Mouse (Mus musculus) cerebellum, adult 9-11 months (tissue): ENCODE results near the gene Mfsd14b.

ENCODE experiments used
- DNase-seq: peaks from one replicate; pipeline ENCODE4 v3.0.0; 2022

Gene Mfsd14b

DNA sequence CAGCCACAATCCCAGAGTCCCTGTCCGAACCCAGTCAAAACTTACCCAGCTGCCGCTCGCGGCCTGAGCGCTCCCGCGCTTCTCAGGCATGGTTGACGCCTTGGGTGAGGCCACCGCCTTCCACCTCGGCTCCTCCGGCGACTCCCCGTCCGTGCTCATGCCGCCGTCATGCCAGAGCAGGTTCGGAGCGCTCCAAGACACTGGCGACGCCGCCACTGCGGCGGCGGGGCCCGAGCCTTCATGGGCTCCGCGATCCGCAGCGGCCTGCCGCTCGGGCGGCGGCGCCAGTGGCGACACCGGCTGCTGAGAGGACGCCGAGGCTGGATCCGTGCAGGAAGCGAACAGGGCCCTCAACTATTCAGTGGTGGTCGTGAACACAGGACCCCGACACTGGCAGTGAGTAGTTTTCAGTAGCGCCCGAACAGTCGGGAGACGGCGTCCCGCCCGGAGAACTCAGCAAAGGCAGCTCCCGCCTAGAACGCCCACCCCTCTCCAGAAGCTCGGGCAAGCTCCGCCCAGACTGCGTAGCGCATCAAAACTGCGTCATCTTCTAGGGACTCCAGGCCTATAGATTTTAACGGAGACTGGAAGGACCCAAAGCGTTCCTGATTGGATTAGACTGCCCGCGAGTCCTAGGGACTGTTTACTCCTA is at the start of gene Mfsd14b:
Gene Mfsd14b (minus strand): TSS at position 517 of the 652 bp plus-strand sequence.
- peak; percentile 92 for DNase-seq

DNA sequence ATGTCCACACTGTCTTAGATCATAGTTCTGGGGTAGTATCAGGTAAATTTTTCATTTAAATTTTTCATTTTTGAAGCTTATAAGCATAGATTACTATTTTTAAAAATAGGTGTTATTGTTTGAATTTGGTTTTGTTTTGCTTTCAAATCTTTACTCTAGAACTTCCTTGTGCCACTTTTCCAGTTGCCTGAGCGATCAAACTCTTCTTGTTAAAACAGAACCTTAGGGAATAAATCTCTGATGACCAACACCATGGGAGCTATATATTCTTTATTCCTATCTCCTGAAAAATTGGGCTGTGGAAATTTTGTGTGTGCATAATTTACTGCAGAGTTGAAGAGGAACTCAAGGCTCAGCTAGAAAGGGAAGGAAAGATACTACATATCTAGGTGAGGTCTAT is 37.2 kb upstream of the Mfsd14b start, which contains the start of gene Olfr466:
Gene Olfr466 (plus strand): TSS at position 301 of the 400 bp plus-strand sequence.
- no peak for DNase-seq

DNA sequence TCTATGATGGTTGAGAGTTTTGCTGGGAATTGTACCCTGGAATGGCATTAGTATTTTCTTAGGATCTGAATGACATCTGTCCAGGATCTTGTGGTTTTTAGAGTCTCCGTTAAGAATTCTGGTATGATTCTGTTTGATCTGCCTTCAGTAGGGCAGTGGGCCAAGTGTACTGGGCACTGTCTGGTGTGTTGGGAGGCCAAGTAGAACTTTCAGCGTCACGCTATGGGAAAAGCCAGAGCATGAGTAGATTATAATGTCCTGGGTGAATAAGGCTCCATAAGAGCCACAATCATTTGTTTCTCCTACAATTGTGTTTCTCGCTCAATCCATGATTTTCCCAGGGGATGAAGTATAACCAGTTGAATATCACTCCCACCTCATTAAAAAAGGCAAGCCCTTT is 25.0 kb upstream of the Mfsd14b start, which contains the start of gene Olfr465-ps1:
Gene Olfr465-ps1 (plus strand): TSS at position 301 of the 400 bp plus-strand sequence.
- DNase-seq: no peak

DNA sequence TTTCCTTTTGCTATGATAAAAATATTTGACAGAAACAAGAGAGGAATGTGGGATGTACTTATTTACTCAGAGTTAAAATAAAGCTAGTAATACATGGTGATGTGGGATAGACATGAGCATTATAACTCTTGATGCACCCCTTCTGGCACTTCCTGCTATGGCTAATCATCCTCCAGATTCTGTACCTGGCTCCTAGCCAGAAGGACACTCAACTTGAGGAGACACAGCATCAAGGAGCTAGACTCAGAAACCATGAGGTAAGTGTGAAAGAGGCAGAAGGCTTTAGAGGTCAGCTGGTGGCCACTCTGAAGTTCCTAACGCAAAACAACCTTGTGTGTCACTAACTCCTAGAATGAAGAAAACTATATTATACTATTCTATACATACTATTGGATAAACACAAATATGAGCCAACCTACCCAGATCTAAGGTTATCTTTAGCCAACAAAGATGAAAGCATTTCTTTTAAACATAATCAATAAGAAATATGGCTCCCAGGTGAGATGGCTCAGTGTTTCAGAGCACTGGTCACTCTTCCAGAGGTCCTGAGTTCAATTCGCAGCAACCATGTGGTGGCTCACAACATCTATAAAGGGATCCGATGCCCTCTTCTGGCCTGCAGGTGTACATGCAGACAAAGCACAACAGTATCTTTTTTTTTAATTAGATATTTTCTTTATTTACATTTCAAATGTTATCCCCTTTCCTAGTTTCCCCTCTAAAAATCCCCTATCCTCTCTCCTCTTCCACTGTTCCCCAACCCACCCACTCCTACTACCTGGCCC is 14.5 kb upstream of the Mfsd14b start:
- no peak for DNase-seq

DNA sequence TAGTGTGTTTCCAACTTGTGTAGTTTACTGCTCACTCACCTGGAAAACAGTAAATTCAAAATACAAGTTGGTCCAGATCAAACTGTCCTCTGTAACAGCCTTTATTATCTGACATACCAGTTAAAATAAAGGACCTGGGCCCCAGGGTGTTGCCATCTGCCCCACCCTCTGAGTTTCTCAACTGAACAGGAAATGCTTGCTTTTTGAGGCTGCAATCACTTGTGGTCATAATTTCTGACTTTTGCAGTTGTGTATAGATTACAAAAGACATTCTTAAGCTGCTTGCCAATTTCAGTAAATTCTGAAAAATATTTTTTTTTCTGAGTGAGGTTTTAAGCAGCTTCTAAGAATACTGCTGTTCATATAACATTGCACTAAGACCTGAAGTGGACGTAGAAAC is 9.3 kb upstream of the Mfsd14b start:
- no peak for DNase-seq

DNA sequence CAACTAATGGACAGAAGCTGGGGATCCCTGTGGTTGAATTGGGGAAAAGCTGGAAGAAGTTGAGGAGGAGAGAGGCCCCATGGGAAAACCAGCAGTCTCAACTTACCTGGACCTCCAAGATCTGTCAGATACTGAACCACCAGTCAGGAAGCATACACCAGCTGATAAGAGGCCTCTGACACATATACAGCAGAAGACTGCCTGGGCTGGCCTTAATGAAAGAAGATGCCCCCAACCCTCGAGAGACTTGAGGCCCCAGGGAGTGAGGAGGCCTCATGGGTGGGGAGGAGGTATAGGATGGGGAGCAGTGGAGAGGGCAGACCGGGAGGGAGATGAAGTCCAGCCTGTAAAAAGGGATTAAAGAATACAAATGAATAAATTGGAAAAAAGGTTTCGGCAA is 8.2 kb upstream of the Mfsd14b start:
- DNase-seq: no peak

DNA sequence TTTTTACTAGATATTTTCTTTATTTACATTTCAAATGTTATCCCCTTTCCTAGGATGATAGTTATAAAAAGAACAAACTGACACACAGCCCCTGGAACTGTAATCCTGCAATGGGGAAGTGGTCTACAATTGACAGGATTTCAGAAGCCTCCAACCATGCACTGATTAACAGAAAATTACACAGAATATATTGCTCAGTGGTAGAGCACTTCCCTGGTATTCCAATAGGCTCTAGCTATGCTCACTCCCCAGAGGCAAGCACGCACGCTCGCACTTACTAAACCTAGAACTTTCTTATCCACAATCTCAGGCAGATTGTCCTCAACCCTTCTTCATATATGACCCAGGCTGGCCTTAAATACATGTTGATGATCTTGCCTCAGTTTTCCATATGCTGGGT is 464 bp upstream of the Mfsd14b start:
- peak; percentile 9 for DNase-seq

DNA sequence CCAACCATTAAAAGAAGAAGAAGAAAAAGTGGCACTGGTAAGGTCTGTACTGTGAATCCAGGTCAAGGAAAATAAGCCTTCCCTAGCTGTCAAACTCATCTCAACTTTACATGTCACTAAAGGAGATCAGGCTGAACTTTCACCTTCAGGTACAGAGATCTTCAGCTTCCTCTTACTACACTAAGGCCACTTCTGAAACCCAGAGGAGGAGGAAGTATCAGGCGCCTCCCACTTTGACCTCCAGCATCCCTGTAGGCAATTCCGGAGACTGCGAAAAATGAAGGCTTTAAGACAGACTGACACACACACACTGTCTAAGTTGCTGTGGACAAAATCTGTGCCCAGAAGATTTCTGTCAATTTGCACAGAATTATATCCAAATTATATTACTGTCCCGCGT is 814 bp downstream of the Mfsd14b start:
- no peak for DNase-seq

DNA sequence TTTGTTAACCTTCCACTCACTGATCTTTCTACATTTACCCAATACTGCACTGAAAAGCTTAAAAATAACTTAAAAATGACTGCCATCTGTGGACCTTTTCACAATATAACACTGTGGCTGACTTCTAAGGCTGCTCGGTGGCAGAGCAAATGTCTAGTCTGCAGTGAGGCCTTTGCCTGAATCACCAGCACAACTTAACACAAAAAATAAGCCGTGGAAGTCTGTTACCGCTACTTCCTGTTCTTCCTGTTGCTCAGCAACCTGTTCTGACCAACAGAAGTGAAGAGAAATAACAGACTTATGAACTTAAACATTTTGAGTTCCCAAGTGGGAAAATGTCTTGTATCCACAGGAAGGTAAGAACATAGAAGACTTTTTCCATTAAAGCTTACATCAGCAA is 11.5 kb downstream of the Mfsd14b start:
- no peak for DNase-seq

DNA sequence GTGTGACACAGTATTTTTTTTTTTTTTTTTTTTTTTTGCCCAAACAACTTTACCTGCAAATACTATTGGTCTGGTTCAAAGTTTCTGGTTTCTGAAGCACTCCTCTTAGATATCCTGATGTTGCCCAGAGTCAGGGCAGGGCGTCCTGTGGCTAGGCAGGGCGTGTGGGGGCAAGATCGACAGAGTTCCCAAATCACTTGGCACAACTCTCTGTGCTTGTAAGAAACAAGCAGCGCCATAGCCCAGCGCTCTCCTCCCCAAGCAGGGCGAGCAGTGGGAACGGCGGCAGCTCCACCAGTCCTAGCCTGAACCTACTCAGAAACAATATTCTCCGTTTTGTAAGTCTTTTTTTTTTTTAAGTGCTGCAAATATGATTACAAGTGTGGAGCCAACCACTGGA is 12.1 kb downstream of the Mfsd14b start:
- DNase-seq: no peak

DNA sequence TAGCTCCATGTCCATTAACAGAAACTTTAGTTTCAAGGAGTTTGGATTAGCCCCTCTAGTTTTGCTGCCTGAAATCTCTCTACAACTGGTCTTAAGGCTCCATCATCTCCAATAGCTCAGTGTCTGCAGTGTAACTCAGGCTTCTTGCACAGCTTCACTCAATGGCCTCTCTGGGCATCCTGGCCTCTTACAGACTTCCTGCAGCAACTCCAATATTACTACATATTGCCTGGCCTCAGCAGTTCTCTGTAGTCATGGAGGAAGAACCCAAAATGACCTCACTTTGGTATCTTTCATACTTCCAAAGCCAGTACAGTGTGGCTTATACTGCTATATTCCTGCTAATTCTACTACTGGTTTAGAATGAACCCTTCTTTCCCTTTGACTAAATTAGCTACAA is 15.8 kb downstream of the Mfsd14b start:
- no peak for DNase-seq

DNA sequence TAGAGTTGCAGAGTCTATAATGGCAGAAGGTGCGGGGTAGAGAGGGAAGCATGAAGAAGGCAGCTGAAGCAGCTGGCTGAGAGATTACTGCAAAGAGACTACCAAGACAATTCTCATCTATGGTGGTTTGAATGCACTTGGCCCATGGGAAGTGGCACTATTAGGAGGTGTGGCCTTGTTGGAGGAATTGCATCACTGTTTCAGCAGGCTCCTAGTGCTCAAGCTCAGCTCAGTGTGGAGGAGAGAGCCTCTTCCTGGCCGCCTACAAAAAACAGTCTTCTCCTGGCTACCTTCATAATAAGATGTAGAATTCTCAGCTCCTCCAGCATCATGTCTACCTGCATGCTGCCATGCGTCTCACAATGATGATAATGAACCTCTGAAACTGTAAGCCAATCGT is 16.9 kb downstream of the Mfsd14b start:
- no peak for DNase-seq

DNA sequence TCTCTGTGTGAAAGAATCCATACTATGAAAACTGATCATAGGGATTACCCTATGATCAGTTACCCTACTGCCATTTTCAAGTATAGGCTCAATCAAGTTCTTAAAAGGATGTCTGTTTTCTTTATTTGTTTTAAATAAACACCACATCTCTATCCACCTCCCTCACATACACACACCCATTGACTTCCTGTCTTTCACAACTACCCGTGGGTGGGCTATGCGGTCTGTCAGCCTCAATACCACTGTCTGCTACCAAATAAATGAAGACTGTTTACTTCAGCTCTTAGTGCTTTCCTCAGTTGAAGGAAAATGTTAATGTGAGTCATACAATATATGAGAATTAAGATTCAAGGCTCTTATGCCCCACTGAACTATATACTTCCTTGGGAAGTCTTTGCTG is 42.8 kb downstream of the Mfsd14b start:
- DNase-seq: no peak

DNA sequence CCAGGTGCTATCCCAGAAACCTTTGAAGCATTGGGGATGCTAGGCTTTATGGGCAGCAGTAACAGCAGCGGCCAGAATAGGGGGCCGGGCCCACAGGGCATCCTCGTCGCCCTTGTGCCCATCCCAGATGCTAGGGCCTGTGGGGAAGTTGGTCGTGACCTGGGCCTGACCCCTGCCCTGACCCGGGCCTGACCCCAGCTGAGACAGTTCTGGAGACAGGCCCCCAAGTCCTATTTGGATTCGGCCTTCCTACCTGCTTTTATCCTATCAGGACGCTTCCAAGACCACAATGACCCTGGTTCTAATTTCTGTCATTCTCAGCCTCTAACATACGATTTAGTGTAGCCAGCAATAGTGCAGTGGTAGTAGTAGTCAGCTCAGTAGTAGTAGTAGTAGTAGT is 60.1 kb downstream of the Mfsd14b start, which contains the start of gene Prss47:
Gene Prss47 (minus strand): TSS at position 101 of the 400 bp plus-strand sequence.
- DNase-seq: no peak

DNA sequence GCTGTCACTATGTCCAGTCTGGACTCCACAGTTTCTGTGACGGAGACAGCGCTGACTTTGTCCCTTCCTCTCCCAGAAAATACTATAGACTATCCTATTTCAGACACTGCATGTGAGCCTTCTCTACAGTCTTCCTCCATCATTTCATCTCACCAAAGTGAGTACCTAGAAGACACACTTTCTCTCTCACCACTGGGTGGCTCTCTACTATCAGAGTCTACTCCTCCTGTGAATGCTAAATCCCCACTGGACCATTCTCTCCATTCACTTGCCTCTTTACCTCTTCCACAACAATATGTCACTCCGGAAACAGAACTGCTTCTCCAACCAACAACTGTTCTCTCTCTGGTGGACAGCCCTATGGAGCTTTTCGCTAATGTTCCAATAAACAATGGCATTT is 77.7 kb downstream of the Mfsd14b start:
- no peak for DNase-seq

DNA sequence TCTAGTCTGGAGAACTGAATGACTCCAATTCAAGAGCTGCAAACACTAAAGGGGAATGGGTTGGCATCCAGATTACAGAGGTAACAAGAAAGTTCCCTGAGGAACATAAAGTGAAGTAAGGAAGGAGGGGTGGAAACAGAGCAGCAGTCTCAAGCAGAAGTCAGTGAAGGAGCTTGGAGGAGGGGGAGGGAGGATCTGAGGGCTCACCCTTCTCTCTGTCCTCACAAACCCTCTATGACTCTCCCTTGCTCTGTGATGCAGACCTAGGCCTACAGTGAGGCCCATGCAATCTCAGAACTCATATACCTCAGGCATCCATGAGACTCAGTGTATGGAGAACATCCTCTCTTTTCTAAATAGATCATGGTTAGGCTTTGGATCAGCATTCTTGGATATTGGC is 80.0 kb downstream of the Mfsd14b start, which contains the start of gene Spata31d1c:
Gene Spata31d1c (plus strand): TSS at position 301 of the 400 bp plus-strand sequence.
- DNase-seq: no peak
